25 mouse cellular contexts compared by ENCODE assay signal in genomic region chr11:98686976-98687375, GRCm38 (mm10). TPM values are rescaled to one million over a fixed set of nuclear protein-coding genes. Genes with fewer than 3 reads are reported as not detected.
A peak's percentile ranks its signal among the peaks of the same experiment; 100 is the strongest.
DNase-seq lines count a peak whose midpoint lies in the region; ATAC-seq and TF ChIP-seq lines count a peak whose summit lies in the region.
"Had no signal": no experiment of that assay in that cellular context is flagged by ENCODE, and none has a peak within 500 bp of the region (broad histone marks: within the 10 kb centered on the region; RNA-seq: fewer than 3 reads in every experiment).

No protein-coding gene starts in this region.

- ATAC-seq in kidney, postnatal 0 days (replicated peaks; ENCODE audit: low FRiP score, low read depth), result peak; percentile 64
- no peak for ATAC-seq in erythroblast, adult 5-6 weeks (replicated peaks; ENCODE audit: low FRiP score, poor library complexity, severe bottlenecking)
- ATAC-seq: forebrain, embryonic 14.5 days; Patski had no signal

- H3K27ac ChIP-seq in kidney, postnatal 0 days, result peak overlapping the region; percentile 38
- H3K27ac ChIP-seq: embryonic facial prominence, embryonic 13.5 days; heart, embryonic 10.5 days; heart, embryonic 15.5 days; hindbrain, embryonic 13.5 days had no signal

- H3K9me3 ChIP-seq in kidney, postnatal 0 days (replicated peaks; ENCODE audit: low read length), result no peaks in the 10 kb centered on the region
- H3K9me3 ChIP-seq: embryonic facial prominence, embryonic 13.5 days; heart, embryonic 10.5 days; heart, embryonic 15.5 days; hindbrain, embryonic 13.5 days had no signal

- 0 out of 2 replicates have a peak, but pooled peaks cover 3% of the 10 kb centered on the region for H3K4me1 ChIP-seq in kidney, postnatal 0 days (replicated peaks; ENCODE audit: insufficient read depth, low read length)

- no peak overlapping the region for H3K4me2 ChIP-seq in kidney, postnatal 0 days (ENCODE audit: low read length)
- H3K4me2 ChIP-seq: embryonic facial prominence, embryonic 13.5 days; heart, embryonic 15.5 days; hindbrain, embryonic 13.5 days had no signal

- no peak overlapping the region for H3K9ac ChIP-seq in kidney, postnatal 0 days (ENCODE audit: low read depth, low read length)
- H3K9ac ChIP-seq: embryonic facial prominence, embryonic 13.5 days; heart, embryonic 15.5 days; hindbrain, embryonic 13.5 days had no signal

- 0 out of 2 replicates have a peak, but pooled peaks have one; percentile 13 for TF ChIP-seq CTCF in kidney, postnatal 0 days (IDR thresholded peaks at IDR 0.05; ENCODE audit: low read depth)

- peak; percentile 70 for DNase-seq in kidney, adult 18-20 months
- peak; percentile 91 for DNase-seq in kidney, adult 9 months
- DNase-seq in kidney, postnatal 0 days (ENCODE audit: low spot score), result peak; percentile 37
- DNase-seq in kidney, postnatal 36 days, result peak; percentile 78 to 90
- no peak for DNase-seq in right cerebral cortex, adult 18-20 months
- no peak for DNase-seq in spleen, postnatal 4 days (ENCODE audit: low spot score in 2 of 2)
- DNase-seq in spleen, postnatal 36 days (ENCODE audit: low spot score in 2 of 2), result no peak
- DNase-seq: adrenal gland, adult 2 months; adrenal gland, postnatal 25 days; cerebellum, adult 18-20 months; cerebellum, adult 9-11 months; cerebellum, postnatal 36 days; gastrocnemius, postnatal 10 days; heart, adult 18-20 months; heart, postnatal 14 days had no signal

- WGBS in kidney, postnatal 0 days, result 39% methylated on average over 4 of the region's 4 CpGs

- H3K4me3 ChIP-seq in kidney, postnatal 0 days (replicated peaks; ENCODE audit: low read depth, low read length), result no peak overlapping the region
- H3K4me3 ChIP-seq: embryonic facial prominence, embryonic 13.5 days; heart, embryonic 10.5 days; heart, embryonic 15.5 days; hindbrain, embryonic 13.5 days had no signal

- peaks cover 55% of the 10 kb centered on the region for H3K36me3 ChIP-seq in kidney, postnatal 0 days (ENCODE audit: insufficient read depth, low read length)

- no peaks in the 10 kb centered on the region for H3K27me3 ChIP-seq in kidney, postnatal 0 days (ENCODE audit: insufficient read depth, low read length)
- H3K27me3 ChIP-seq: CH12.LX; embryonic facial prominence, embryonic 13.5 days; heart, embryonic 15.5 days; hindbrain, embryonic 13.5 days; Patski had no signal

RNA-seq across cellular contexts. Expression of gene Psmd3, which starts 4.6 kb away (rescaled TPM):
- polyA plus RNA-seq in kidney, postnatal 0 days (2015; fragmentation: Nextera tagmentation; extraction: Ambion mirVana), result 234 and 259 TPM in 2 replicates
- 10.2 and 14.2 TPM in 2 replicates for total RNA-seq in erythroblast, adult 5-6 weeks (2015; ENCODE audit: low replicate concordance)
- 15.4 and 26.9 TPM in 2 replicates for total RNA-seq in erythroblast, adult 5-6 weeks (2017; ENCODE audit: low replicate concordance)

RNA-seq across cellular contexts. Expression of gene Csf3, which starts 14.1 kb away (rescaled TPM):
- 0.13 and 0.19 TPM in 2 replicates for polyA plus RNA-seq in kidney, postnatal 0 days (2015; fragmentation: Nextera tagmentation; extraction: Ambion mirVana)
- total RNA-seq in erythroblast, adult 5-6 weeks (2015; ENCODE audit: low replicate concordance), result not detected in 2 replicates
- total RNA-seq in erythroblast, adult 5-6 weeks (2017; ENCODE audit: low replicate concordance), result not detected in 2 replicates
- total RNA-seq: adrenal gland, adult 2 months; adrenal gland, postnatal 25 days; CH12.LX; gastrocnemius, postnatal 10 days; gastrocnemius, postnatal 4 days; heart, adult 18-20 months; heart, postnatal 14 days; hematopoietic stem cell, adult 5-6 weeks had no signal
- polyA plus RNA-seq: adrenal gland, adult 2 months; embryonic facial prominence, embryonic 13.5 days; forebrain, embryonic 14.5 days; heart, embryonic 10.5 days; heart, embryonic 15.5 days; hindbrain, embryonic 13.5 days had no signal

RNA-seq across cellular contexts. Expression of gene Gsdma, which starts 22.8 kb away (rescaled TPM):
- 0.21 TPM in 1 of 2 replicates, not detected in the other for polyA plus RNA-seq in kidney, postnatal 0 days (2015; fragmentation: Nextera tagmentation; extraction: Ambion mirVana)
- total RNA-seq in erythroblast, adult 5-6 weeks (2015; ENCODE audit: low replicate concordance), result not detected in 2 replicates
- total RNA-seq in erythroblast, adult 5-6 weeks (2017; ENCODE audit: low replicate concordance), result not detected in 2 replicates
- total RNA-seq: adrenal gland, adult 2 months; adrenal gland, postnatal 25 days; CH12.LX; gastrocnemius, postnatal 10 days; gastrocnemius, postnatal 4 days; heart, postnatal 14 days; hematopoietic stem cell, adult 5-6 weeks had no signal
- polyA plus RNA-seq: adrenal gland, adult 2 months; forebrain, embryonic 14.5 days; heart, embryonic 10.5 days; heart, embryonic 15.5 days had no signal

RNA-seq across cellular contexts. Expression of gene Gsdma2, which starts 40.4 kb away (rescaled TPM):
- polyA plus RNA-seq in kidney, postnatal 0 days (2015; fragmentation: Nextera tagmentation; extraction: Ambion mirVana), result not detected in 2 replicates
- not detected in 2 replicates for total RNA-seq in erythroblast, adult 5-6 weeks (2015; ENCODE audit: low replicate concordance)
- total RNA-seq in erythroblast, adult 5-6 weeks (2017; ENCODE audit: low replicate concordance), result not detected in 2 replicates
- total RNA-seq: CH12.LX; gastrocnemius, postnatal 10 days; gastrocnemius, postnatal 4 days; heart, adult 18-20 months; hematopoietic stem cell, adult 5-6 weeks had no signal
- polyA plus RNA-seq: embryonic facial prominence, embryonic 13.5 days; forebrain, embryonic 14.5 days; heart, embryonic 10.5 days; heart, embryonic 15.5 days; Patski had no signal

RNA-seq across cellular contexts. Expression of gene Med24, which starts 42.3 kb away (rescaled TPM):
- polyA plus RNA-seq in kidney, postnatal 0 days (2015; fragmentation: Nextera tagmentation; extraction: Ambion mirVana), result 38.3 and 41.2 TPM in 2 replicates
- 8.8 and 17.3 TPM in 2 replicates for total RNA-seq in erythroblast, adult 5-6 weeks (2015; ENCODE audit: low replicate concordance)
- total RNA-seq in erythroblast, adult 5-6 weeks (2017; ENCODE audit: low replicate concordance), result 10.3 and 17.6 TPM in 2 replicates

Comparison
In these comparisons a context has a peak if more than half of its experiments do, and no peak if none do; other contexts are left out.
1. DNase-seq: peak in kidney, adult 18-20 months (single experiment), kidney, adult 9 months (single experiment), kidney, postnatal 0 days (single experiment) and kidney, postnatal 36 days (2 of 2); none in right cerebral cortex, adult 18-20 months (single experiment), spleen, postnatal 4 days (0 of 2) and spleen, postnatal 36 days (0 of 2).